Mouse (Mus musculus): ENCODE measurements around the gene Duoxa1.

- no peak for TF ChIP-seq CTCF (IDR thresholded peaks at IDR 0.05; ENCODE audit: low read depth, low read length)
- TF ChIP-seq POLR2A (IDR thresholded peaks at IDR 0.05; ENCODE audit: borderline replicate concordance, low read depth, low read length), result no peak
Observed at GRCm38 (mm10) chr2:122304544-122304943, 9.0 kb downstream of the Duoxa1 start.

Data from bone marrow macrophage, adult 2 months (primary cell).